Mouse (Mus musculus) left cerebral cortex, postnatal 10 days (tissue): Measurements from ENCODE around the gene Adgrb3. TPM values are rescaled to one million over a fixed set of nuclear protein-coding genes. Genes with fewer than 3 reads are reported as not detected.

Source experiments
- DNase-seq, 2 experiments: peaks; one replicate each; pipeline ENCODE4 v3.0.0; 2021 to 2022; ENCODE audit warnings: low spot score in 2 of 2, mixed read lengths in 1 of 2; ENCODE audit errors: extremely low spot score in 1 of 2
- intact Hi-C: fragments of 180-260 bp; cut with DNase I; formaldehyde crosslinking; loops from one replicate; pipeline ENCODE4 v1.15.1; 2025
- total RNA-seq, 2 experiments: library from RNA; stranded (reverse); gene quantifications; 2 replicates each; pipeline ENCODE4 v1.2.3; 2021

The Adgrb3 gene
- total RNA-seq, 2 experiments from 2014 or later = 150 to 156 TPM

DNA sequence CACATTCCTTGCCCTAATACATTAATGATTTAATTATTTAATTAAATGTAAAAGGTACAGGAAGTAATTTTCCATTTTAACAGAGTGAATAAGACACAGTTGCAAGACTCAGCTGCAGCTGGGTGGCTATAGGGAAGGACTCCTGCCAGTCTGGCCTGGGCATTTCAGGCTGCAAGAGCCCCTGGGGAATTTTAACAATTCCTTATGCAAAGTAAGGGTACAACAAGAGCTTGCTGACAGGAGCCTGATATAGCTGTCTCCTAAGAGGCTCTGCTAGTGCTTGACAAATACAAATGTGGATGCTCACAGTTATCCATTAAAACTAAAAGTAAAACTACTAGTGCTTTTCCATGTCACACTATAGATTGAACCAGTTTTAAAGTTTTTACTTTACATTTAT is 410.1 kb downstream of the Adgrb3 start:
- DNase-seq = no peak
- intact Hi-C loops = no loop called here

DNA sequence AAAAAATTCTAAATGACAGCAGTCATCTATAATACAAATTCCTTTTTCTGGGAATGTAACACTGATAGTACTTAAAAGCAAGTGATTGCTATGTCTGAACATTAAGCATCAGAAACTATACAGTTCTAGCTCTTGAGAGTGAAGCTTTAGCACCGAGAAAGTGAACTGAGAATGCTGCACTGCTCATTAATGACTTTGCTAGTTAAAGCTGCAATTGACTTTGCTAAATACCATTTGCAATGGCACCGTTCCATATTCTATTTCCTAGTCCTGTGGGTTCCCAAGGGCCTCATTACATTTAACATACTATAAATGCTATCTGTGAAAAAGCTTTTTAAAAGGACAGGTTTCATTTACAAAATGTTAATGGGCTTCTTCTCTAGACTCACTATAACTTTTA is 414.4 kb downstream of the Adgrb3 start:
- no peak for DNase-seq
- intact Hi-C loops = no loop called here

- intact Hi-C loops = no loop called here
- DNase-seq = no peak
These were observed 465.3 kb downstream of the Adgrb3 start for GRCm38 (mm10) chr1:25364186-25364585.

DNA sequence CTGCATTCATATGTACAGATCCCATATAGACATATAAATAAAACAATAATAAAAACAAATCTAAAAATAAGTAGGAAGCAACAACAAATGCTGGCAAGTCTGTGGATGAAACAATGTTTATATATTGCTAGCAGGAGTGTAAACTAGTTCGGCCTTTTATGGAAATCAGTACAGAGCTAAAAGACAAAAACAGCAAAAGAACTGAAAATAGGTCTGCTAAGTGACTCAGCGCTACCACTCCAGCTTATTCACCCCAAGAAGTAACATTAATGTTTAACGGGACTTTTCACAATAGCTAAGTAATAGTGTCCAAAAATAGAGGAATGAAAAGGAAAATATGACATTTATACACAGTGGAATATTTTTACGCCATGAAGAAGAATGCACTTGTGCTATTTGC is 471.0 kb downstream of the Adgrb3 start:
- intact Hi-C loops = no loop called here
- DNase-seq = no peak

- intact Hi-C loops = no loop called here
- no peak for DNase-seq
These were observed 474.0 kb downstream of the Adgrb3 start for GRCm38 (mm10) chr1:25355486-25355885.

GRCm38 (mm10) chr1:25344876-25345275 is 484.6 kb downstream of the Adgrb3 start:
- intact Hi-C loops = no loop called here
- DNase-seq = no peak

DNA sequence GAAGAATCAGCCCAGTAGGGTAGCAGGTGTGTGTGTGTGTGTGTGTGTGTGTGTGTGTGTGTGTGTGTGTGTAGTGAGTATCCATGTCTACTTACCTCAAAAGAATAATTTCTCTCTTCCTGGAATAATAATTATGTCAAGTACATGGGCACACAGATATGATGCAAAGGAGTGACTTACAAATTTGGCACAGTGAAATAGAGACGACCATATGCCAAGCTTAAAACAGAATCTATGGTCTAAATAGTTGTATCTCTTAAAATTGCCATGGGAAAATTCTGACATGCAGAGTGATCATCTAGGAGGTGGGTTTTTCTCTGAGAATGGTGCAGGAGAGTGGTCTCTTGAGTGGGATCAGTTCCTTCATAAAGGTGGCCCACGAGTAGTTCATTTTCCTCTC is 504.1 kb downstream of the Adgrb3 start:
- intact Hi-C loops = no loop called here
- DNase-seq = no peak

- intact Hi-C loops = no loop called here
- no peak for DNase-seq
These were observed 512.4 kb downstream of the Adgrb3 start for GRCm38 (mm10) chr1:25317142-25317541.

- no peak for DNase-seq
- intact Hi-C loops = no loop called here
These were observed 517.2 kb downstream of the Adgrb3 start for GRCm38 (mm10) chr1:25312344-25312743.

GRCm38 (mm10) chr1:25310066-25310465 is 519.4 kb downstream of the Adgrb3 start:
- intact Hi-C loops = no loop called here
- no peak for DNase-seq

DNA sequence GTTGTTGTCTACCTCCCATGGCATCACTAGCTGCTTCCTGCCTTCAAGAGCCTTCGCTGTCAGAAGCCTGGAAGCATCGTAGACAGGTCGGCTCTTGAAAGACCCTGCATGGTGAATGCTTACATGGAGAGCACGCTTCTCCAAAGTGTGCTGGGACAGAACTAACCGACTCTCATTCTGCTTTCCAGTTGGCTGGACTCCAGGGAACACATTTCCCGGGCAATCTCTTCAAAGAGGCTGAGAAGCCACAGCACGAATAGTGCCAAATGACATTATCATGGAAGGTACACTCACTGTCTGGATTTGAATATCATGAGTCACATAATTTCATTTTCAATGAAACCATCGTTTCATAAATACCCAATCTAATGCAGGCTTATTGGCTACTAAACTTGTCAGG is 548.0 kb downstream of the Adgrb3 start:
- DNase-seq = peak in 1 of 2 experiments; percentile 16
- intact Hi-C loops = no loop called here

DNA sequence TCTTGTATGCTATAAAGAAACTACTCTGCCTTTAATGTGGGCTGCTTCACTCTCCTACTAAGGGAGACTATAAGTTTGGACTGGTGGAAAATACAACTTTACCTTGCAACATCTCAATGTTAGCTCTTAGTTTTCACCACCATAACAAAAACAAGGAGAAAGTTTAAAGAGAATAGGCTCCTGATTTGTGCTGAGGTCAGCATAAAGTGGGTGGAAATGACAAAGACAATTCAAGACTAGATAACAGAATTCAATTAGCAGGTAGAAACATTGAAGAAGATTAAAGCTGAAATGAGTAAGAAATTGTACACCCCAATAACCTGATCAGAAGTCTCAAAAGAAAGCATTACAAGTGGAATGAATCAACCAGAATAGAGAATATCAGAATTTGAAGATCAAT is 578.9 kb downstream of the Adgrb3 start:
- intact Hi-C loops = no loop called here

GRCm38 (mm10) chr1:25242436-25242835 is 587.1 kb downstream of the Adgrb3 start:
- no peak for DNase-seq
- intact Hi-C loops = no loop called here

More for the DNA sequence above, 578.9 kb downstream of the Adgrb3 start:
- no peak for DNase-seq

DNA sequence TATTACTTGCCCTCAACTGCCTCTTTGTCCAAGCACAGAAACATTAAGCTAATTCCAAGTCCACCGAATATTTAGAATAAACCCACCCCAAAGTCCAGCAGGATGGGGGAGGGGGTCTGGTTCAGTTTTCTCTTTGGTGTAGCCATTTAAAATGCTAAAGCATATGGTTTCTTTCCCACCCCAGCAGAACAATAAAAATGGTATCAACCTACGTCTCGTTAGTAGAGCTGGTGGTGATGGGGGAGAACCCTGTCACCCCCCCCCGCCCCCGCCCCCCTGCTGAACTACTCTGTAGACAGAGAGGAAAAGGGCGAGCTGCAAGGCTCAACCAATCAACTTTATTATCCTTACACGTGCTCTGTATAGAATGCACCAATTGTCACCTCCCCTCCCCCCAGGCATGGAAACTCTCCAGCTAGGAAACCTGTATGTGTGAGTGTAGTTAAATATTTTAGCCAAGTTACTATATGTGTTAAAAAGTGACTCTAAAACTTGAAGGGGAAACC is 600.2 kb downstream of the Adgrb3 start:
- DNase-seq = peak; percentile 20 to 55
- intact Hi-C loops = loop anchor here (5.0 to 10.0 kb wide), 3 partner anchors 62 to 596 kb away; partner anchors contain the start of gene Adgrb3

GRCm38 (mm10) chr1:25228381-25229244 is 600.9 kb downstream of the Adgrb3 start:
- intact Hi-C loops = loop anchor here (5.0 to 10.0 kb wide), 3 partner anchors 61 to 596 kb away; partner anchors contain the start of gene Adgrb3
- peak; percentile 72 to 81 for DNase-seq

- DNase-seq = no peak
- intact Hi-C loops = loop anchor here (5.0 to 10.0 kb wide), 3 partner anchors 61 to 597 kb away; partner anchors contain the start of gene Adgrb3
These were observed 601.6 kb downstream of the Adgrb3 start for GRCm38 (mm10) chr1:25227880-25228279.

GRCm38 (mm10) chr1:25204636-25205035 is 624.9 kb downstream of the Adgrb3 start:
- DNase-seq = no peak
- intact Hi-C loops = no loop called here

GRCm38 (mm10) chr1:25199392-25199791 is 630.1 kb downstream of the Adgrb3 start:
- no peak for DNase-seq
- intact Hi-C loops = no loop called here

- intact Hi-C loops = no loop called here
- DNase-seq = no peak
These were observed 637.5 kb downstream of the Adgrb3 start for GRCm38 (mm10) chr1:25191986-25192385.

GRCm38 (mm10) chr1:25189261-25189660 is 640.2 kb downstream of the Adgrb3 start:
- intact Hi-C loops = no loop called here
- DNase-seq = no peak
